Mouse (Mus musculus) layer of hippocampus, adult 9-10 months (tissue): ENCODE measurements around the gene Gm20708.

Source experiments
- DNase-seq: peaks from one replicate; pipeline ENCODE4 v3.0.0; 2022; ENCODE audit warnings: low spot score

The Gm20708 gene

DNA sequence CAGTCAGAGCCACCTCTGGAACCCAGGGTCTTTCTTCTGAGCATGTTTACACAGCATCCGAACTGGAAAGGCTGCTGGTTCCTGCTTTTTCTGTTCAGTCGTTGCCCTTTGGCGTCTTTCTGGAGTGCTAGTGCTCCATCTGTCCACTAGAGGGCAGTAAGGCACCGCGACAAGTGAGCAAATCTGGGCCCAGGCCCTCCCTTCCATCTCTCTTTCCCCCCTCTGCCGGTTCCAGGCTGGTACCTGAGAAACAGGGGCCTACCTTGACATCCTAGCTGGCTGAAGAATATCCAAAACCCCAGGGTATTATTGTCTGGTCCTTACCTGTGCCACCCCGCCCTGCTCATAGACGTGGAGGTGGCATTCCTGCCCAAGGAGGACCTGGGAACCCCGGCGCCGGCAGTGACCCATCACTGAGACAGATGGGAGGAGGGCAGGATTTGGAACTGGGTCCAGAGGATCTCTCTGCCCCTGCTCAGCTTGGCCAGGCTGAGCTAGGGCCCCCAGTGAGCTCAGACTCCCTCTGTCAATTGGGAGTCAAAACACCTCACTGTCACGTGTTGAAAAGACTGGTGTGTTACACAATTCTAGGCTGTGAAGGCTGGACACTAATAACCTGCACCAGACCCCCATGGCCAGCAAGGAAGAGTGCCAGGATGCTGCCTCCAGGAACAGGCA is 61.4 kb downstream of the Gm20708 start:
- peak; percentile 79 for DNase-seq

DNA sequence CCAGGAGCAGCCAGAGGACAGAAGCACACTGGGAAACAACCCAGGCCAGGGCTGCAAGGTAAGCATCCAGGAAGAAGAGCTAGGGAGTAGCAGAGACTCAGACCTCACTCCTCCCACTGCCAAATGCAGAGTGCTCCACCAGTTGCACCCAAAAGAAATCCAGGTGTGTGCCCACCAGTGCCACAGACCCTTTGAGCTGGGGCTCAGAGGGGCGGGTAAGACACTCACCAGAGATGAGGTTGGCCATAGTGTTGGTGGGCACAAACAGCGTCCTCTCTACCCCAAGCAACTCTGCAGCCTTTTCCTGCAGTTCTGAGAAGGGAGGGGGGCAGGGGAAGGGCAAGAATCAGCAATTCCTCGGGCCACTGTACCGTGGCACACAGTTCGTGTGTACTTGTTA is 61.9 kb downstream of the Gm20708 start:
- DNase-seq = no peak

GRCm38 (mm10) chr11:117871911-117872584 is 62.6 kb downstream of the Gm20708 start:
- no peak for DNase-seq

DNA sequence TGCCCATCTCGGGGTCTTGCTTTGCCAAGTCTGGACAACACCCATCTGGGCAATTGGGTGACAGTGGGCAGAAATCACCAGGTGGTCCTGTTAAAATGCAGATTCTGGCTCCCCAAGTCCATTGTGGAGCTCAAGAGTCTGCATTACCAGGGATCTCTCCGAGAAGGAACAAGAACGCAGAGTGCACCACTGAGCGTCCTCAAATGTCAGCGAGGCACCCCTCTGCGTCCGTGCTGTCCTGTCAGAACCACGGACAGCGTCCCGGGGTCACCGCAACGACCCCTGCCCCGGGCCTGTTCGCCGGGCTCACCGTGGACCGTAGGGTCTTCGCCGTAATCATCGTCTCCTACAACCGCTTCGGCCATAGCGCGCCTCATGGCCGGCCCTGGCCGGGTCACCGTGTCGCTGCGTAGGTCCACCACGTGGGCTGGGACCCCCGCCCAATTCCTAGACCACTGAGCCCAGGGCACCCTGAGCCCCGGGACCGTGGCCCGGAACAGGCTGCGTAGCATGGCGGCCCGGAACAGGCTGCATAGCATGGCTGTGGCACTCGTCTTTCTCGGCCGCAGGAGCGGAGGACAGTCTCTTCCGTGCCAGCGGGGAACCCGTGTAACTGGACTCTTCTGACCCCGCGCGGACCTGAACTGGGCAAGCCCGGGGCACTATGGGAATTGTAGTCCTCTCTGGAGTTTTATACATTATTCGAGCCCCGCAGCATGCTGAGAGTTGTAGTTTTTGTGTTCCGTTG is 63.6 kb downstream of the Gm20708 start, which contains the start of gene Tha1:
Gene Tha1 (minus strand): TSS at position 621 of the 748 bp plus-strand sequence.
- DNase-seq = peak; percentile 54

DNA sequence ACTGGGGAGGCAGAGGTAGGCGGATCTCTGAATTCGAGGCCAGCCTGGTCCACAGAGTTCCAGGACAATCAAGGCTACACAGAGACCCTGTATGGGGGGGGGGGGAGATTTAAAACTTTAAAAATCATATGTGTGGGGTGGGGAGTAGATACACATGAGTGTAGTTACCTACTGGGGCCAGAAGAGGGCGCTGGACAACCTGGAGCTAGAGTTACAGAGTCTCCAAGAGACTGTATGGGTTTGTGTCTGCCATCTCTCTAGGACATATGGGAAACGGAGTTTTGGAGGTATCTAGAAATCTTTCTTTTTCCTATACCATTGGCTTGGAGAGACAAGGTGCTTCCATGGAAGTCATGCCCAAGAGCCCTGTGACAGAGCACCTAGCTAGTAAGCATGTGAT is 65.0 kb downstream of the Gm20708 start:
- no peak for DNase-seq

GRCm38 (mm10) chr11:117875681-117876080 is 66.2 kb downstream of the Gm20708 start:
- DNase-seq = no peak

DNA sequence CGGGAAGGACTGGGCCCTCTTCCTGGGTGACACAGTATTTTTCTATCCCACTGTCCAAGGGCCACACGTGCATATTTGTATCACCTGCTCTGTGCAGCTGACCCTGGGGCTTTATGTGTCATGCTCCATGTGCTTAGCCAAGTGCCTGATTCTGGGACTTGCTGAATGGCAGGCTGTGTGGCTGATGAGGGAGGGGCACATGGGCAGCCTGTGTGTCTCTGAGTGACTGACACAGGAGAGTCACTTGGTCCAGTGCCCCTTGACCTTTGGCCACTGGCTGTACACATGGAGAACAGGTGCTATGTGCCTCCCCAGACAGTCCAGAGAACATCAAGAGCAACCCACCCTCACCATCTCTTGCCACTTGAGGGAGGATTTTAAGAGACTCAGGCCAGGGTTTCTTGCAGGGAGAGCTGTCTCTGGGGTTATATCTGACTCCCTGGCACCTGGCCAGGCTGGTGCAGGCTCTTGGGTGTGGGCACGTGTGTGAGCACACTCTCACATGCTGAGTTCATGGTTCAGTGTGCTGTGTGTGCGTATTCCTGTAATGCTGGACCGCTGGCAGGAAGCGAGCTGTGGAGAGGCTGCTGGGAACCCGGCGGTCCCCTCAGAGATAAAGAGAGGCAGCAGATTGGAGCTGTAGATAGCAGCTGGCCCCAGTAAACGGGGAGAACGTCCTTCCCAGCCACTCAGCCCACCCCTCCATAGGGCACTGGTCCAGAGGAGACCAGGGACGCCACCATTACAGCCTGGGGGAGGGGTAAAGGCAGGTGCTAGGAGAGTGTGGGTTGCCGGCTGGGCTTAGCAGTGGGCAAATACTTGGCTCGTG is 68.7 kb downstream of the Gm20708 start:
- peak; percentile 31 for DNase-seq

GRCm38 (mm10) chr11:117878892-117879291 is 69.4 kb downstream of the Gm20708 start:
- DNase-seq = no peak

DNA sequence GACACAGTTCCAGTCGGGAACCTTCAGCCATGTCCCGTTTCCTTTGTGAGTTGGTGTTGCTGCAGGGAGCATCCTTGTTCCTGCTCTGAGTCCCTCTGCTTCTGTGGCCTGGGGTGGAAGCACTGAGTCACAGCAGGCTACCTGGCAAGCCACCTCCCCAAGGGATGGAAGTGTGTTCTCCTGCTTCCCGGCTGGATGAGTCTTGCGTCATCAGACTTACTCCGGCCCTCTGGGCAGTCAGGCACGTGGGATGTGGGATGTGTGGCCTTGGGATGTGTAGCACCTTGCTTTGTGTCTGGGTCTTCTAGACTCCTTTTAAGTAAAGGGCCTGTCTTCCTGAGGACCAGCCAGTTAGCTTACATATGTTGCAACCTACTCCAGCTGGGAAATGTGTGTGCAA is 70.2 kb downstream of the Gm20708 start:
- DNase-seq = no peak

DNA sequence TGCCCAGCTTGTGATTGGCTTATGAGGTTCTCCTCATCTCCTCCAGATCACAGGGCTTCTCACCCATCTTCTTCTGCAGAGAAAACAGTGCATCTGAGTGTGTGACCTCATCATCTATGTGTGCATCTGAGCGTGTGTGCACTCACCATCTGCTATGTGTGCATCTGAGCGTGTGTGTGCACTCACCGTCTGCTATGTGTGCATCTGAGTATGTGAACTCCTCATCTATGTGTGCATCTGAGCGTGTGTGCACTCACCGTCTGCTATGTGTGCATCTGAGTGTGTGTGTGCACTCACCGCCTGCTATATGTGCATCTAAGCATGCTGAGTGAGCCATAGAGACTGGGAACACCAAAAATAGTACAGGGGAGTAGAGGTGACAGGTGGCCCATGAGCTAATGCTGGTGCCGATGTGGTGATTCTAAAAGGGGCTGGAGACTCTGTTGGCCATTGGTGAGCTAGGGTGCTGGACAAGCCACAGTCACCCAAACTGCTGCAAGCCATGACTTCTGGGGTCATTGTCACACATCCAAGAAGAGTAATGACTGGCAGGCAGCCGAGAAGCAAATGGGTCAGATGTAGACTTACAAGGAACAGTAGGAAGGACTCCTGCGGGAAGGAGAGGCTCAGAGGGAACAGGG is 71.0 kb downstream of the Gm20708 start:
- no peak for DNase-seq

DNA sequence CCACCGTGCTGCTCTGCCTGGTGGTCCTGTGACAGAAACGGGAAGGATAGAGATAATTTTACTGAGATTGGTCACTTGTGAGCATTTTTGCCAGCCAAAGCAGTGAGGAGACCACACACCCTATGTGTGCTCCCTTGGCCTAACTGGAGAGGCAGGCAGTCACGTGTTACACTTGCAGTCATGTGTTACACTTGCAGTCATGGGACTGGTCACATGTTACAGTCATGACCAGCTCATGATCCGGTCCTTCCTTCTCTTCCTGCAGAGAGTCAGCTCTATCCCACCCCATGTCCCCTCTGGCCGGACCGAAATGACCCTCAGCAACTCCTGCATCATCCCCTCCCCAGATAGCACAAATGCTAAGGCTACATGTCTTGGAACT is 71.5 kb downstream of the Gm20708 start:
- no peak for DNase-seq

- DNase-seq = no peak
Observed at GRCm38 (mm10) chr11:117881787-117882186, 72.3 kb downstream of the Gm20708 start.

DNA sequence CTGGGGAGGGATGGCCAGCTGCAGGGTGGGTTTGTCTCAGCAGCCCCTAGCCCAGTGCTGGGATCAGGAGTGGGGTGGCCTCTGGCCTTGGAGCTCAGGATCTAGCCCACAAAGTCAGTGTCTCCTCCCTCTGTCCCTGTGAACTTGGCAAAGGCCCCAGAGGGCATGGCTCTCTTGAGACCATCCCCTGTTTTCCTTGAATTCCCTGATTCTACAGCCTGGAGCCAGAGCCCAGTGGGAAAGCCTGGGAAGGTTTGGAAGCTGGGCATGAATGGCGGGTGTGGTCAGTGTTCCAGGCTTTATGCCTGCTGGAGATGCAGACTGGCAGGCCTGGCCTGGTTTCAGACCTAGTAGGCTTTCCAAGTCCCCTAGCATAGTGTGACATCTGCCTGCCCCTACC is 72.7 kb downstream of the Gm20708 start:
- no peak for DNase-seq

DNA sequence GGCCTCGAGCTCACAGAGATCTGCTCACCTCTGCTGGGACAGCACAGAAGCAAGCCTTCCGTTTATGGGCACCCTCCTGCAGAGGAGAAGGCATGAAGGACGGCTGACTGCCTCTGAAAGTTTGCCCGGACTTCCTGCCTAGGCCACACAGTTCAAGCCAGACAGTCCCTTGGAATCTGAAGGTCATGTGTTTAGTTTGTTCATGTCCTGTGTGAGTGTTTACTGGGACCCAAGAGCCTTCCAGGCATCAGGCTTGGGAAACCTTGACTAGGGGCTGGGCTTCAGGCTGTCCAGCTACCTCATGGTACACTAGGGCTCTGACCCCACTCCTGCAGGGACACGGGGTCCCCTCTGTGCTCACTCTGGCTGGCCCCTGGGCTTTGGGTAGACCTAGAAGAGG is 76.5 kb downstream of the Gm20708 start:
- DNase-seq = no peak

DNA sequence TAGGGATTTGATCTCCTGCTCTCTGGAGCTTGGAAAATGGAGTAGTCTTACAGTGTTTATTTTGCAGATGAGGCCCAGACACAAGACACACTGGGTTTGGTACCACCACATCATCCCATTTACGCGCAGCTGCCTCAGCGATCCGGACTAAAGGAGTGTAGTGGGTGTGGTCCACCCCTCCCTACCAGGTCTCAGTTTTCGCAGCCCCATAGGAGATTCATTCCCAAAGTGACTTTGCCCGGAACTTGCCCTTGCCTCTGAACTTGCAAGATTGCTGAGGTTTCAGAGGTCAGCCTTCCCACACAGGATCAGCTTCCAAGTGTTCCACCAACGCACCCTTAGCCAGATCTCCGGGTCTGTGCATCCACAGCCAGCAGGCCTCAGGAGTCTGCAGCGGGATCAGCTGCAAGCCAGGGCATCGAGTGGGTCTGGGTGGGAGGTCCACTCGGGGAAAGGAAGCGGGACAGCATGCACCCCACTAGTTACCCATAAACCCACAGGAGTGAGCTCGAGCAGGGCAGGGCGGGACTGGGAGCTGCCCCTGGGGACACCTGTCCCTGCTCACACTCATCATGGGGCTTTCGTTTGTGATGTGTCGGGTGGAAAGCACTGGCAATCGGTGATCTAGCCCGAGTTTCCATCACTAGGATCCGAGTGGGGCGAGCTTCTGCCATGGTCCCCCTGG is 78.8 kb downstream of the Gm20708 start:
- DNase-seq = no peak

GRCm38 (mm10) chr11:117888853-117889822 is 79.7 kb downstream of the Gm20708 start:
- DNase-seq = no peak
